Mouse (Mus musculus): ENCODE measurements at regions not wholly inside any gene's neighbourhood (a gene's known extent, or its start where the extent isn't known, plus 50 kb on each side); places are given as distances from the start of the nearest gene placed in this dataset.

DNA sequence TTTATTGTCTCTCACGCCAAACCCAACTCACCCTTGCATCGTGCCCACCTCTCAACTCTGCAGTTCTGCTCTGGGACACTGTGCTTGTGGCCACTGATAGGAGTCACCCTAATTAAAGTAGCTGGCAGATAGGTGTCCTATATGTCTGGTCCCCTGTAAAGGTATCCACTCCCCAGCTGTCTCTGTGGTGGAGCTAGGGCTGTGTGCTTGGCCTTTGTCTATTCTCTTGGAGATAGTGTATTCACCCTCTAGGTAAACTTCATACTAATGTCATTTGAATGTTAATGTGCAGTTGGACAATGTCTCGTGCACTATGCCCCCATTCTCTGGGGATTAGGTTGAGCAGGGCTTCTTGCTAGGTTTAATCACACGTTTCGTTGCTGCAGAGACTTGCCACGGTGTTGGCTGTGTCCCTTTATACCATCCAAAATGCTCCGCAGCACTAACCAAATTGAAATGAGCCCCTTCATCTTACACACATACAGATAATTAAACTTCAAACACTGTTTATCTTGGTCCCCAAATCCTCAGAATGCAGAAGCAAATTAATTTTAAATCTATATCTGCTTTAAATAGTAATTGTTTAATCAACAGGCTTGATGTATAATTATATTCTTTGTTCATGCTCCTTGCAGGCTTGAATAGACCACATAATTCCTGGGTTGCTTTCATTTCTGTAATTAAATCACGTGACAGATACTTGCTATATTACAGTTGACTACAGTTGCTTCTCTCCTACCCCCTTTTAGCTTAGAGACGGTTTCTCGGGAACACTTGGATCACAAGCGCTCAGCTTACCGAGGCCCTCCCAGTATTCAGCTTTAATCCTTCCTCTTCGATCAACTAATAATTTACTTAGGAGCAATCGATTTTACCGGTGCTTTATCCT lies 453.0 kb upstream of the Slc30a5 start:
- 88% methylated on average over 15 of the region's 15 CpGs for WGBS
- Histone ChIP-seq H3K27me3 (ENCODE audit: insufficient read depth, poor library complexity, severe bottlenecking) (no peaks in the 10 kb centered on the region), H3K27ac (no peak overlapping the region), H3K36me3 (no peaks in the 10 kb centered on the region), H3K4me1 (replicated peaks) (no peaks in the 10 kb centered on the region), H3K9me3 (no peaks in the 10 kb centered on the region), H3K4me3 (no peak overlapping the region)
- no peak for DNase-seq (ENCODE audit: low spot score)

DNA sequence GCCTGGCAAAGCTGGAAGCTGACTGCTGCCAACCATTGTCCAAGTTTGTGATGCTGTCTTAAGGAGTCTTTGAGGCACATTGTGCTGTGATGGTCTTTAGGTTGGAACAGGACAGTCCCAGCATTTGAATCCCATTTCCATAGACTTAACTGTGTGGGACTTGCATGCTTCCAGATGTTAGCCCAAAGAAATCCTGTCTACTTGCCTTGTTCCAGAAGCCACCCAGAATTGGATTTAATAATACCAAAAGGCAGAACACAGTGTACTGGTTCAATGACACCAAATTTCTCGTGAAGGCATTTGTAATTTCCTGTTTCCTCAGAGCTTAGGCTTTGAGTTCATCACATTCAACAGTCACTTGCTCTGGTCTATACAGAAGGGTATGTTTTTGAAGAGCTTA lies 444.9 kb upstream of the Slc30a5 start:
- no peak overlapping the region for H3K4me3 ChIP-seq
- H3K27ac ChIP-seq, result no peak overlapping the region
- DNase-seq (ENCODE audit: low spot score), result no peak
- no peaks in the 10 kb centered on the region for H3K4me1 ChIP-seq (replicated peaks)
- 83% methylated on average over 1 of the region's 1 CpGs for WGBS
- H3K27me3 ChIP-seq (ENCODE audit: insufficient read depth, poor library complexity, severe bottlenecking), result no peaks in the 10 kb centered on the region
- H3K36me3 ChIP-seq, result no peaks in the 10 kb centered on the region
- 0 out of 2 replicates have a peak, but pooled peaks cover 5% of the 10 kb centered on the region for H3K9me3 ChIP-seq

DNA sequence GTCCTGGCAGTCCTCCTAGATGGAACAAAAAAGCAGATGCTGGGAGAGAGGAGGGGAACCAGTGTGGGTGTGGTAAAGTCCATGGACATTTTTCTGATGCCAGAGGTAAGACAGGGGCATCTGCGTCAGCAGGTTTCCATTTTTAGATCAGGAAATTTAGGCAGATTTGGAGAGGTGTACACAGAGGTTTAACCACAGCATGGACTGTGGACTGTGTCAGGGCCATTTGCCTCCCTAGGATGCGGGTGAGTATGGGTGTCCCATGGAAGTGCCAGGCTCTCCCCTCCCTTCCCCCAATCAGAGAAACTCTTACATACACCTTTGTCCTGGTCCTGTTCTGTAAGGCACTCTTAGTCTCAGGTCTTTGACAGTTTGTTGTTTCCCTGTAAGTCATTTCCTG lies 443.5 kb upstream of the Slc30a5 start:
- no peak overlapping the region for H3K4me3 ChIP-seq
- H3K27ac ChIP-seq, result no peak overlapping the region
- H3K4me1 ChIP-seq (replicated peaks), result no peaks in the 10 kb centered on the region
- 0 out of 2 replicates have a peak, but pooled peaks cover 5% of the 10 kb centered on the region for H3K9me3 ChIP-seq
- no peaks in the 10 kb centered on the region for H3K27me3 ChIP-seq (ENCODE audit: insufficient read depth, poor library complexity, severe bottlenecking)
- no peaks in the 10 kb centered on the region for H3K36me3 ChIP-seq
- 88% methylated on average over 2 of the region's 2 CpGs for WGBS
- no peak for DNase-seq (ENCODE audit: low spot score)

DNA sequence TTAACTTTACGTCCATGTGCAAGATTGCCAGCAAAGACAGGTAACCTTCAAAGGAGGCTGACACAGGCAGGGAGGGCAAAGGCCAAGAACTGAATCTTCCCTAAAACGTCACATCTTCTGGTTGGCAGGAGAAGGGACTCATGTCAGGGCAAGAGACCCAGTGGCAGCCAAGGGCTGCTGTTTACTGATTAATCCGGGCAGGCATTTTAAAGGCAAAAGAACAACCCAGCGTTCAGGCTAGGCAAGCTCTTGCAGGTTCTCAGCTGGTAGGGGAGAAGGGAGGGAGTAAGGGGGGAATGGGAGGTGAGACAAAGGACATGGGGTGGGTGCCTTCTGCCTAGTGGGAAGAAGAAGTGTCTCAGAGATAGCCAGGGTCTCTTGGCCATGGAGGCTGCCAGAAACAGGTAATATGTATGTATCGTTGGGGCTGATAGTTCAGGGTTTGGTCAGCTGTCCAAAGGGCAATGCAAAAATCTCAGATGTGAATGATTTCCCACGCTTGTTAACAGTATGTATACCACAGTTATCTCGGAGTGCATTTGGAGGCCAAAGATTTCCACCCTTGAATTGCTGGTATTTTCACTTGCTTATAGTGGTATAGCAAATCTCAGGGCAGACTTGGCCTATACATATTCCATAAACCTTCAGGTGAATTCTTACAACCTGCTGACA lies 441.4 kb upstream of the Slc30a5 start:
- no peaks in the 10 kb centered on the region for H3K27me3 ChIP-seq (ENCODE audit: insufficient read depth, poor library complexity, severe bottlenecking)
- H3K9me3 ChIP-seq, result 0 out of 2 replicates have a peak, but pooled peaks cover 5% of the 10 kb centered on the region
- WGBS, result 73% methylated on average over 7 of the region's 7 CpGs
- H3K4me1 ChIP-seq (replicated peaks), result no peaks in the 10 kb centered on the region
- DNase-seq (ENCODE audit: low spot score), result no peak
- H3K4me3 ChIP-seq, result no peak overlapping the region
- no peaks in the 10 kb centered on the region for H3K36me3 ChIP-seq
- H3K27ac ChIP-seq, result no peak overlapping the region

DNA sequence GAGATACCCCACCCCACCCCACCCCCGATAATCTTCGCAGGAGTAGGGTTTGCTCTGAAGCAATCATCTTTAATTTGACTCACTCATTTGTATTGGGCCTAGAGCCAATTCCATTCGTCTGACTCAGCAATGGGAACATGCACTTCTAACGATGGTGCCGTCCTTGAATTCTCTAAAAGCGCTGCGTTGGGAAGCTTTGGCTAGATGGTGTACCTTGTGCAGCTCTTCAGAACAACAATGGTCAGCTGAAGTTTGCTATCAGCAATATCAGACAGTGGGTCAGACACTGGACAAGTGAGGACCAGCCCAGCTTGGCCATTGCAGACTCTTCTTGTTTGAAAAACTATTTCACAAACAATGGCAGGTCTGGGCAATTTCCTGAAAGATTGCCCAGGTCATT lies 440.1 kb upstream of the Slc30a5 start:
- Histone ChIP-seq H3K4me3 (no peak overlapping the region), H3K36me3 (no peaks in the 10 kb centered on the region), H3K27me3 (ENCODE audit: insufficient read depth, poor library complexity, severe bottlenecking) (no peaks in the 10 kb centered on the region), H3K9me3 (no peaks in the 10 kb centered on the region), H3K27ac (no peak overlapping the region), H3K4me1 (replicated peaks) (no peaks in the 10 kb centered on the region)
- 92% methylated on average over 7 of the region's 7 CpGs for WGBS
- DNase-seq (ENCODE audit: low spot score), result no peak

DNA sequence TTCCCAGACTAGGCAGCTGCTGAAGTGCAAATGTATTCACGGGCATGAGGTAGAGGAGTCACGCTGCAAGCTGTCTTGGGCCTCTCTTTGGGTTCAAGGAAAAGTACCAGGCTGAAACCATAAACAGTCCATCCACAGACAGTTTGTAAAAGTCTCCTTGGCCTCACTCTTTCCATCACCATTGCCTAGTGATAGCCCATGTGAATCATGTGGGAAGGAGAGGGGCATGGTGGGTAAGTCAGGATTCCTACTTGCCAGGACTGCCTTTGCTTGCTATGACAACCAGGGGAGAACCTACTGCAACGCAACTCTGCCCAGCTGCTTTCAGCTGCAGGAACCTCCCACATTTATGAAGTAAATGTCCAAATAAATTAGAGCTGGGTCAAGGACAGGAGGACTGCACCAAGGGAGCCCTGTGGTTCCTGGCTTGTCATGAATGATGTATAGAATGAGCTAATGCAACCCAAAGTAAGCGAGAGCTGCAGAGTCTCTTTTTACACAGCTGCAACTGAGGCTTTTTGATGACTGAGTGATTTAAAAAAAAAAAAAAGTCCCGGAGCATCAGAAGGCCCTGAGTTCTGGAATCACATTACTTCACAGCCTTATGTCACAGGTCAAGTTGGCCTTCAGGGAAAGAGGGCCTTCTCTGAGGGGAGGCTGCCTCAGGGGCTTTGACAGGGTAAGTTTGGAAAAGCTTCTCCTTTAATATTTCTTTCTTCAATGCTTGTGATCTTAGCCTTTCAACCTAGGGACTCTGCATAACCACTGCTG lies 420.7 kb upstream of the Slc30a5 start:
- Histone ChIP-seq H3K27ac (no peak overlapping the region), H3K4me3 (no peak overlapping the region), H3K4me1 (replicated peaks) (no peaks in the 10 kb centered on the region), H3K36me3 (no peaks in the 10 kb centered on the region), H3K27me3 (ENCODE audit: insufficient read depth, poor library complexity, severe bottlenecking) (no peaks in the 10 kb centered on the region), H3K9me3 (no peaks in the 10 kb centered on the region)
- no peak for DNase-seq (ENCODE audit: low spot score)
- 72% methylated on average over 5 of the region's 5 CpGs for WGBS

DNA sequence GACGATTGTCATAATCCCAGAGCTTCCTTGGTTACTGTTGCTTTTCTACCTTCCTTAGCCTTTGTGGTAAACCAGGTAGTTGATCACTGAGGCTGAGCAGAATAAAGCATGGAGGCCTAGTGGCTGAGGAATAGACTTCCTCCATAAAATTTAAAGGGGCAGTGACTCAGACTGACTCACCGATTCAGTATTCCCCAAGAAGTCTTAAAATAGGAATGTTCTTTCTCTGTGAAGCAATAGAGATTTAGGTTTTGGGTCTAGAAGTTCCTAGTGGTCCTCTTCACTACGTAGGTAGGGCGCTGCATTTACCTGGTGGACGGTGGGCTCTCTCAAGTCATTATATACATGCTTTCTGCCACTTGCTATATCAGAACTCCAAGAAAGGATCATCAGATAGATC lies 416.1 kb upstream of the Slc30a5 start:
- Histone ChIP-seq H3K27ac (no peak overlapping the region), H3K36me3 (no peaks in the 10 kb centered on the region), H3K27me3 (ENCODE audit: insufficient read depth, poor library complexity, severe bottlenecking) (no peaks in the 10 kb centered on the region), H3K4me3 (no peak overlapping the region), H3K4me1 (replicated peaks) (no peaks in the 10 kb centered on the region), H3K9me3 (no peaks in the 10 kb centered on the region)
- WGBS, result 91% methylated on average over 5 of the region's 5 CpGs
- DNase-seq (ENCODE audit: low spot score), result no peak

DNA sequence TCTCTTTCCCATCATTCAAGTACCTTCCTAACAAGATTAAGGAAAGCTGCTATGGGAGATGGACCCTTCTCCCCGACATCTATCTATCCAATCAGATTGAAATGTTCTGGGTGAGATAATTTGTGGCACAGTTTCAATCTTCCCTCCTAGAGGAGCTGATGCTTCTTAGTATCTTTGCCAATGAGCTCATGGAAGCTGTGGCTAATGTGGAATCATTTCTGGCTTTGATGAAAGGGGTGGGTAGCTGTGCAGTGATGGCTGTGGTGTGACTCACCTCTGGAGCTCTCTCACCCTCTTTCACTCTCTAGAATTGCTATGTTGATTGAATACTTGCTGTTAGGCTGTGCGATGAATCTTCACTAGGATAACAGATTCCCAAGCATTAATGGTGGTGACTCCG lies 411.1 kb upstream of the Slc30a5 start:
- H3K4me1 ChIP-seq (replicated peaks), result no peaks in the 10 kb centered on the region
- DNase-seq (ENCODE audit: low spot score), result no peak
- no peaks in the 10 kb centered on the region for H3K36me3 ChIP-seq
- WGBS, result 93% methylated on average over 3 of the region's 3 CpGs
- no peak overlapping the region for H3K27ac ChIP-seq
- no peaks in the 10 kb centered on the region for H3K27me3 ChIP-seq (ENCODE audit: insufficient read depth, poor library complexity, severe bottlenecking)
- H3K4me3 ChIP-seq, result no peak overlapping the region
- H3K9me3 ChIP-seq, result no peaks in the 10 kb centered on the region

DNA sequence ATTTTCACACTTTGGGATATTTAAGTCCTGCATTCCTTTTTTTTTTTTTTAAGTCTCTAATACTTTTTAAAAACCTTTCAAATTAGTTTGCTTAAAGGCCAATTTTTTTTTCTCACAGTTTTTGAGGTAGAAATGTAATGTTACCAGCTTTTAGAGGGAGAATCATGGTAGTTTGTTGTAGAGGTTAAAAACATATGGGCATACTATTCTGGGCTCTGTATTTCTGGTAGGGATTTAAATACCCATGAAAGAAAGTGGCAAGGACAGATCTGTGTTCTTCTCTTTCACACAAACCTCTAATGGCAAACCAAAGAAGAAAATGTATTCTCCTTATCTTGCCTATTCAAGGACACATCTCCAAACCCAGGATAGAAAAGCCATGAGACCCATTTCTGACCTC lies 405.6 kb upstream of the Slc30a5 start:
- peaks cover 33% of the 10 kb centered on the region for H3K4me1 ChIP-seq (replicated peaks)
- H3K27me3 ChIP-seq (ENCODE audit: insufficient read depth, poor library complexity, severe bottlenecking), result no peaks in the 10 kb centered on the region
- H3K27ac ChIP-seq, result no peak overlapping the region
- DNase-seq (ENCODE audit: low spot score), result no peak
- no peaks in the 10 kb centered on the region for H3K36me3 ChIP-seq
- no peak overlapping the region for H3K4me3 ChIP-seq
- no peaks in the 10 kb centered on the region for H3K9me3 ChIP-seq

DNA sequence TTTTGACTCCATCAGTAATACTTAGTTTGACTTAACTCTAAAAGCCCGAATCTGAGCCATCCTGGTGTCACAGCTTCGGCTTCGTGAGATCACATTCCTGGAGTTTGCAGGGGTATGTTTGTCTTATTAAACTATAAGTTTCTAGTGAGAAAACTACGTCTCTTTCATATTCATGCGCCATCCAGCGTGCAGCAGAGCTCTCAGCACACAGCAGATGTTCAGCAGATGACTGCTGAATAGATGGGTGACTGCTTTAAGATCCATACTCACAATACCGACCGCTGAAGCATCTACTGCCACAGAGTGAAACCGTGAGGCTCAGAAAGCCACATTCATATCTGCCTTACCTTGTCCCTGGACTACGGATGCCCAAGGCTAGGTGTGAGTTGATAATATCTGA lies 403.8 kb upstream of the Slc30a5 start:
- no peaks in the 10 kb centered on the region for H3K9me3 ChIP-seq
- peaks cover 51% of the 10 kb centered on the region for H3K4me1 ChIP-seq (replicated peaks)
- H3K36me3 ChIP-seq, result no peaks in the 10 kb centered on the region
- H3K27ac ChIP-seq, result peak overlapping the region; percentile 69
- WGBS, result 74% methylated on average over 10 of the region's 10 CpGs
- no peak for DNase-seq (ENCODE audit: low spot score)
- H3K27me3 ChIP-seq (ENCODE audit: insufficient read depth, poor library complexity, severe bottlenecking), result no peaks in the 10 kb centered on the region
- H3K4me3 ChIP-seq, result no peak overlapping the region

DNA sequence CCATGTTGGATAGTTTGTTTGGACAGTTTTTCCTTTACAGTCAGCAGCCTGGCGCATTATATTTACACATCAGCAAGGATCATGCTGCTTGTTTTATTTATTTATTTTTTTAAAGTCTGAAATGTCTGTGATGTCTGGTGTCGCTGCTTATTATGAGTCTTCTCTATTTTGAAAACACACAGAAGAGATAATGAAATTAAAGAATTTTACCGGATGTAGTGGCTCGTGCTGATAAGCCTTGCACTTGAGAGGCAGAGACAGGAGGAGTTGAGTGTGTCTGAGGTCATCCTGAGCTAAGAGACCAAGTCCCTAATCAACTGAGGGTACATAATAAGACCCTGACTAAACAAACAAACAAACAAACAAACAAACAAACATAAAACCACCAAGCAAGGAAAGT lies 402.6 kb upstream of the Slc30a5 start:
- Histone ChIP-seq H3K9me3 (no peaks in the 10 kb centered on the region), H3K27me3 (ENCODE audit: insufficient read depth, poor library complexity, severe bottlenecking) (no peaks in the 10 kb centered on the region), H3K36me3 (no peaks in the 10 kb centered on the region), H3K27ac (no peak overlapping the region), H3K4me3 (no peak overlapping the region), H3K4me1 (replicated peaks) (peaks cover 51% of the 10 kb centered on the region)
- WGBS, result 94% methylated on average over 4 of the region's 4 CpGs
- no peak for DNase-seq (ENCODE audit: low spot score)

DNA sequence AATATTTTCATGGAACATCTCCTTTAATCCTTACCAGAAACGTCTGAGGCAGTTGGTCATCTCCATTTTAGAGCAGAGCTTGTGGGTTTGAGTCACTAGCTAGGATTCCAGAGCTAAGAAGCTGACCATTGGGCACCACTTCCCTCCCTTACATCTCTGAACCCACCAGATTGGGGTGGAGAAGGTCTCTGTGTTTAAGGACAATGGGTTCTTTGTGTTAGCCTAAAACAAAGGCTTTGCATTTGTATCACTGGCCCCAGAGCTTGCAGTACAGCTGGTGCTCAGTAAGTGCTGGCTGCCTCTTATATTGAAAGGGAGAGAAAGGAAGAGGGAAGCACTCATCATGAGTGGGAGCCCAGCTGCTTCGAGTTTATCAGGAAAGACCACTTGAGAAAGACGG lies 401.9 kb upstream of the Slc30a5 start:
- 27% methylated on average over 3 of the region's 3 CpGs for WGBS
- Histone ChIP-seq H3K36me3 (no peaks in the 10 kb centered on the region), H3K4me3 (no peak overlapping the region), H3K4me1 (replicated peaks) (peaks cover 51% of the 10 kb centered on the region), H3K9me3 (no peaks in the 10 kb centered on the region), H3K27ac (peak overlapping the region; percentile 64), H3K27me3 (ENCODE audit: insufficient read depth, poor library complexity, severe bottlenecking) (no peaks in the 10 kb centered on the region)
- DNase-seq (ENCODE audit: low spot score), result peak; percentile 32

DNA sequence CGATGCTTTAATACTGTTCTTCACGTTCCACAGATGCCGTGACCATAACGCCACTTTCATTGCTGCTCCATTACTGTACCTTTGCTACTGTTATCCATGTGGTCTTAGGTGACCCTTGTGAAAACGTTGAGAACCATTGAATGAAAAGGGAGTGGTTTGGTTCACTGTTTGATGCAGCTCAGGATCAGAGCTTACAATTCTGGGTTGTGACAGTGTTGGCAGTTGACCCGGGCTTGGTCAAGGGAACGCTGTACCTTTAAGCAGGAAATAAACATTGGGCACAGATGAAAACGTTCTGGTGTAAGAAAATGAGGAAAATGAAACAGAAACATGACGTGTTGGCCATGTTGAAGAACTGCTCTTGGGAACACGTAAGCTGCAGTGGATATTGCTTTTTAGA lies 401.3 kb upstream of the Slc30a5 start:
- no peaks in the 10 kb centered on the region for H3K27me3 ChIP-seq (ENCODE audit: insufficient read depth, poor library complexity, severe bottlenecking)
- H3K27ac ChIP-seq, result peak overlapping the region; percentile 77
- no peak for DNase-seq (ENCODE audit: low spot score)
- H3K4me3 ChIP-seq, result no peak overlapping the region
- H3K9me3 ChIP-seq, result no peaks in the 10 kb centered on the region
- H3K36me3 ChIP-seq, result no peaks in the 10 kb centered on the region
- H3K4me1 ChIP-seq (replicated peaks), result peaks cover 51% of the 10 kb centered on the region
- WGBS, result 70% methylated on average over 10 of the region's 10 CpGs

Data from hindbrain, embryonic 10.5 days (tissue).